Mouse (Mus musculus): Measurements from ENCODE around the gene Cdk20. TPM values are rescaled to one million over a fixed set of nuclear protein-coding genes. Genes with fewer than 3 reads are reported as not detected.

The Cdk20 gene
- polyA plus RNA-seq, 1 experiment from 2014 or later = 10.8 TPM

DNA sequence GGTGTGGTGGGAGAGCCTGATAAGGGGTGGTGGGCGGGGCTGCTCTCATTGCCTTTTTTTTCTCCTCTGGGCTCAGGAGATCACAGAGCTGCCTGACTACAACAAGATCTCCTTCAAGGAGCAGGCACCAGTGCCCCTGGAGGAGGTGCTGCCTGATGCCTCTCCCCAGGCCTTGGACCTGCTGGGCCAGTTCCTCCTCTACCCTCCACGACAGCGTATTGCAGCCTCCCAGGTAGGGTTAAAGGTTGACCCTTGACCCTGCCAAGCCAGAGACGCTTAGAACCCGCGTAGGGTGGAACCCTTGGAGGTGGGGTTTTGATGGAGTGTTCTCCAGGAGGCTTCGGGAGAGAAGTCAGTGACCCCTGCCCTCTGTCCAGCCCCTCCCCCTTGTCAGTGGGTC lies 5.7 kb downstream of the Cdk20 start:
- Histone ChIP-seq H3K9me3 (ENCODE audit: control insufficient read depth, low read length) (no peaks in the 10 kb centered on the region), H3K27ac (replicated peaks; ENCODE audit: low read depth, low read length) (no peak overlapping the region), H3K4me1 (ENCODE audit: control insufficient read depth, insufficient read depth, low read length) (0 out of 2 replicates have a peak, but pooled peaks cover 2% of the 10 kb centered on the region), H3K36me3 (ENCODE audit: control insufficient read depth, insufficient read depth, low read length) (no peaks in the 10 kb centered on the region; the same call in 1 of the 2 replicates), H3K4me3 (ENCODE audit: low read depth, low read length) (no peak overlapping the region), H3K4me2 (ENCODE audit: low read depth, severe bottlenecking) (no peak overlapping the region), H3K9ac (ENCODE audit: low read length) (no peak overlapping the region), H3K27me3 (ENCODE audit: control insufficient read depth, insufficient read depth, low read length) (no peaks in the 10 kb centered on the region)
- 69% methylated on average over 7 of the region's 7 CpGs for WGBS
- ATAC-seq (ENCODE audit: insufficient number of reproducible peaks, low FRiP score, low TSS enrichment, low read depth) (no peak), DNase-seq (ENCODE audit: low spot score) (no peak)

DNA sequence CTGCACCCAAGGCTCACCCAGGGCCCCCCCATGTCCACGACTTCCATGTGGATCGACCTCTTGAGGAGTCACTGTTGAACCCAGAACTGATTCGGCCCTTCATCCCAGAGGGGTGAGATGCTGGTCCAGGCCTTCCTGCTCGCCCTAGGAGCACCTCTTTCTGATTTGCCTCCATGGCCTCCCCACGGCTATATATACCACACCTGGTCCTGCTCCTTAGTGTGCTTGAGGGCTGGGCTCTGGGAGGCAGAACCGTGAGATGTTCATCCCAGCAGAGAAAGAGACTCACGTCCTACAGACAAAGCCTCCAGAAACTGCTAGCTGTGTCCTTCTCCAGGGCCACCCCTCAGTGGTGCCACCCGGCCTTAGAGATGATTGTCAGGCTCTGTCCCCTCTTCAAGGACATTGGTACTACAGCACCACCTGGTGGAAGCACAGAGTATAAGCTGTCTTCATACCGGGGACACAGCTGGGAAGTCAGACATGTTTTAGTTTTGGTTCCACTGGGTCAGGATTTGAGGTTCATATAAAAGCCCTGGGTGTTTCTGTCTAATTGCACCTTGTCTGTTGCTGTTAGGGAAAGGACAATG lies 6.8 kb downstream of the Cdk20 start:
- Histone ChIP-seq H3K4me1 (ENCODE audit: control insufficient read depth, insufficient read depth, low read length) (no peaks in the 10 kb centered on the region), H3K4me3 (ENCODE audit: low read depth, low read length) (no peak overlapping the region)
- 53% methylated on average over 9 of the region's 9 CpGs for WGBS

DNA sequence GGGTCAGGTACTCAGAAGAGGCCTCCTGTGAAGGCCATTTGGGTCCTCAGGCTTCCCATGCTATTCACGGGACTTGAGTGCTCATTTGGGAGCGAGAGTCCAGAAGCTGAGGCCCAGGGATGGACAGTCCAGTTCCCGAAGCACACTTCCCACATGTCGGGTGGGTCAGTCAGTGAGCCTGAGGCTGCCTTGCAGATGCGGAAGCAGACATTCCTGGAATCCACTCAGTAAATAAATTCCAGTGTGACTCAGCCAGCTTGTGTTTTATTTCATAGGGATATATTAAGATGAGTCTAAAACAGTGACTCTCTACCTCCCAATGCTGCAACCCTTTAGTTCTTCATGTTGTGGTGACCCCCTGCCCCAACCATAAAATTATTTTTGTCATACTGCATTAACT lies 7.4 kb downstream of the Cdk20 start:
- ATAC-seq (ENCODE audit: insufficient number of reproducible peaks, low FRiP score, low TSS enrichment, low read depth) (no peak), DNase-seq (ENCODE audit: low spot score) (no peak)
- Histone ChIP-seq H3K4me1 (ENCODE audit: control insufficient read depth, insufficient read depth, low read length) (no peaks in the 10 kb centered on the region), H3K9ac (ENCODE audit: low read length) (no peak overlapping the region), H3K27me3 (ENCODE audit: control insufficient read depth, insufficient read depth, low read length) (no peaks in the 10 kb centered on the region), H3K36me3 (ENCODE audit: control insufficient read depth, insufficient read depth, low read length) (no peaks in the 10 kb centered on the region; the same call in 1 of the 2 replicates), H3K9me3 (ENCODE audit: control insufficient read depth, low read length) (no peaks in the 10 kb centered on the region), H3K27ac (replicated peaks; ENCODE audit: low read depth, low read length) (no peak overlapping the region), H3K4me2 (ENCODE audit: low read depth, severe bottlenecking) (no peak overlapping the region), H3K4me3 (ENCODE audit: low read depth, low read length) (no peak overlapping the region)
- WGBS = 85% methylated on average over 5 of the region's 5 CpGs

More for the DNA sequence above, 6.8 kb downstream of the Cdk20 start:
- Histone ChIP-seq H3K9ac (ENCODE audit: low read length) (no peak overlapping the region), H3K27ac (replicated peaks; ENCODE audit: low read depth, low read length) (no peak overlapping the region), H3K27me3 (ENCODE audit: control insufficient read depth, insufficient read depth, low read length) (no peaks in the 10 kb centered on the region), H3K4me2 (ENCODE audit: low read depth, severe bottlenecking) (no peak overlapping the region), H3K9me3 (ENCODE audit: control insufficient read depth, low read length) (no peaks in the 10 kb centered on the region), H3K36me3 (ENCODE audit: control insufficient read depth, insufficient read depth, low read length) (no peaks in the 10 kb centered on the region; the same call in 1 of the 2 replicates)
- ATAC-seq (ENCODE audit: insufficient number of reproducible peaks, low FRiP score, low TSS enrichment, low read depth) (peak; percentile 12; the same call in 1 of the 2 replicates), DNase-seq (ENCODE audit: low spot score) (peak; percentile 73)

DNA sequence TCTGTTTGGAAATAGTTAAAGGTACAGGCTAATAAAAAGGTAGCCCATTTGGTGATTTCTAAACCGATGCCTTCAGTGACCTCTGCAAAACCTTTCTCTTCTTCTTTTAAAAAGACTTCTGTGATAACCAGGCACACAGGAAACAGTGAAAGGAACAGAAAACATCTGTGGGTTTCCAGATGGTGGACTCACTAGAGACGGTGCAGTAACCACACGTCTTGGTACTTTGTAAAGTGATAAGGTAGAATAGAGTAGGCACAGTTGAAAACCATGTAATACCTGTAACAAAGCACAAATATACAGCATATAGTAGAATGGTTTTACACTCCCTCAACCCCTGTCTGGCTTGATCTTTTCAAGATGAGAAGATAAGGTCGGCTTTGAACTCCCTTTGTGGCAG lies 8.5 kb downstream of the Cdk20 start:
- no peak for DNase-seq (ENCODE audit: low spot score)
- no peak for ATAC-seq (ENCODE audit: insufficient number of reproducible peaks, low FRiP score, low TSS enrichment, low read depth)

DNA sequence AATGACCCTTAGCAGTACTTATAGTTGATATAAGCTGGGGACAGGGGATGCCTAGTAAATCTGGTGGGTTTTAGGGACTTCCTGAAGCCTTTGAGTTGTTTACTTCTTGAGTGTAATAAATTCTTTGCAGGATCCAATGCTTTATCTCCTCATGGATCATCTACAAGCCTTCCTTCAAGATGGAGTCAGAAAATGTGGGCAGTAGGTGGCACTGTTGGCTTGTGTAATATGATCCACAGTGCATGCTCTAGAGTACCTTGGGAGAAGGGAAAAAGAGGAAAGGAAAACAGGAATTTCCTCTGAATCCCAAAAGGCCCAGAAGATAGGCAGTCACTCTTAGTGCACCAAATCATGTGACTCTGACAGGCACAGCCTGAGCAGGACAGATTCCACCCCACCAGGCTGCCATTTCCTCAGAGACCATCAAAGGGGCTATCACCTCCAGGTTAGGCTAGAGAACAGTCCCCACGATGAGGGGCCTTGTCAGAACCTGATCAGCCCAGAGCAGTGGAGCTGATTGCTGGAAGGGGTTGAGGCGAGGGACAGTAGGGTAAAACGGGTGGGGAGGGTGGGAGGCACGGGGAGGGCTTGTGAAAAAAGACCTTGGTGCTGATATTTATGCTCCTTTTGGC lies 11.3 kb downstream of the Cdk20 start:
- Histone ChIP-seq H3K9me3 (ENCODE audit: control insufficient read depth, low read length) (no peaks in the 10 kb centered on the region), H3K4me1 (ENCODE audit: control insufficient read depth, insufficient read depth, low read length) (no peaks in the 10 kb centered on the region), H3K4me2 (ENCODE audit: low read depth, severe bottlenecking) (no peak overlapping the region), H3K36me3 (ENCODE audit: control insufficient read depth, insufficient read depth, low read length) (no peaks in the 10 kb centered on the region; the same call in 1 of the 2 replicates), H3K9ac (ENCODE audit: low read length) (no peak overlapping the region), H3K27me3 (ENCODE audit: control insufficient read depth, insufficient read depth, low read length) (no peaks in the 10 kb centered on the region), H3K4me3 (ENCODE audit: low read depth, low read length) (no peak overlapping the region), H3K27ac (replicated peaks; ENCODE audit: low read depth, low read length) (no peak overlapping the region)
- peak; percentile 76 for DNase-seq (ENCODE audit: low spot score)
- peak; percentile 63; the same call in 1 of the 2 replicates for ATAC-seq (ENCODE audit: insufficient number of reproducible peaks, low FRiP score, low TSS enrichment, low read depth)
- 50% methylated on average over 4 of the region's 4 CpGs for WGBS

More for the DNA sequence above, 8.5 kb downstream of the Cdk20 start:
- Histone ChIP-seq H3K27ac (replicated peaks; ENCODE audit: low read depth, low read length) (no peak overlapping the region), H3K9ac (ENCODE audit: low read length) (no peak overlapping the region), H3K27me3 (ENCODE audit: control insufficient read depth, insufficient read depth, low read length) (no peaks in the 10 kb centered on the region), H3K36me3 (ENCODE audit: control insufficient read depth, insufficient read depth, low read length) (no peaks in the 10 kb centered on the region; the same call in 1 of the 2 replicates), H3K9me3 (ENCODE audit: control insufficient read depth, low read length) (no peaks in the 10 kb centered on the region), H3K4me3 (ENCODE audit: low read depth, low read length) (no peak overlapping the region), H3K4me1 (ENCODE audit: control insufficient read depth, insufficient read depth, low read length) (no peaks in the 10 kb centered on the region), H3K4me2 (ENCODE audit: low read depth, severe bottlenecking) (no peak overlapping the region)
- WGBS = 77% methylated on average over 4 of the region's 4 CpGs

DNA sequence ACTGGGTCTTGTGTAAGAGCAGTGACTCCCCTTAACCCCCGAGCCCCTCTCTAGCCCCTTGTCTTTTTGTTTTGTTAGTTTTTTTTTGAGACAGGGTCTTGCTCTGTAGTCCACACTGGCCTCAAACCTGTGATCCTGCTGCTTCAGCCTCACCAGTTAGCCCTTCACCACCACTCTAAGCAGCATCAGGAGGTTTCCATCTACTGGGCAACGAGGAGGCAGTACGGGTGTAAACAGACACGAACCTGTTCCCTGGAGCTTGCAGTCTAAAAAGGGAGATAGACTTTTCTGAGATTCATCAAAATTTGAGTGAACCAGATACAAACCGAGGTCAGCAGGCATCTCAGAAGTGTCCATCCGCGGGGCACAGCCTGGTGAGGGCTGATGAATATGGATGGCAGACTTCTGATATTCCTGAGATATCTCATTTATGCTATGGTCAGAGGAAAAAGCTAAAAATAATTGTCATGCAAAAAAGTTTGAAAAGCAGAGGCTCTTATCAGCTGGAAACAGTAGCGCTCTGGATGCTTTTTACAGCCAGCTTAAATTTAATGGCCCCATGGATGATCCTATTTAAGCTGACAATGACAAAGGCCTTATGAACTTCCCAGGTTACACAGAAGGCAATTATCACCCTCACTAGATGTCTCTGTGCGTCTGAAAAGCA lies 13.3 kb downstream of the Cdk20 start:
- no peak for ATAC-seq (ENCODE audit: insufficient number of reproducible peaks, low FRiP score, low TSS enrichment, low read depth)
- Histone ChIP-seq H3K9me3 (ENCODE audit: control insufficient read depth, low read length) (no peaks in the 10 kb centered on the region), H3K4me2 (ENCODE audit: low read depth, severe bottlenecking) (no peak overlapping the region), H3K4me3 (ENCODE audit: low read depth, low read length) (no peak overlapping the region), H3K4me1 (ENCODE audit: control insufficient read depth, insufficient read depth, low read length) (no peaks in the 10 kb centered on the region), H3K27ac (replicated peaks; ENCODE audit: low read depth, low read length) (no peak overlapping the region), H3K36me3 (ENCODE audit: control insufficient read depth, insufficient read depth, low read length) (no peaks in the 10 kb centered on the region), H3K27me3 (ENCODE audit: control insufficient read depth, insufficient read depth, low read length) (no peaks in the 10 kb centered on the region), H3K9ac (ENCODE audit: low read length) (no peak overlapping the region)
- no peak for DNase-seq (ENCODE audit: low spot score)
- 71% methylated on average over 9 of the region's 9 CpGs for WGBS

DNA sequence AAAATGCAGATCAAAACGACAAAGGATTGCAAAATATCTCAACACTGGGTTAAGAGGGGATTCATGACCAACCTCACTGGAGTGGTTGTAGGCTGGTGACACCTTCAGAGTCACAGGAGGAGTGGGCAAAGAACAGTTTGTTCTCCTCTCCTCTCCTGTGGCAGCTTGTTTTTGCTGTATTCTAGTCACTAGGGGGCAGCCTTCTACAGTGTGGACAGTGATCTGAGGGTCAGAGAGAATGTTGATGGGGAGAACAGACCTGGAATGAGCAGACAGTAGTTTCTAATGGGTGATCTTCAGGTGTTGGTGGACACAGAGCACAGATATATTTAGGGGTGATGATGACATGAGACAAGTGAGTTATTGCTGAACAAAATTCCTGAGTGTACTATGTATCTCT lies 15.8 kb downstream of the Cdk20 start:
- Histone ChIP-seq H3K9ac (ENCODE audit: low read length) (no peak overlapping the region), H3K4me2 (ENCODE audit: low read depth, severe bottlenecking) (no peak overlapping the region), H3K27ac (replicated peaks; ENCODE audit: low read depth, low read length) (no peak overlapping the region), H3K27me3 (ENCODE audit: control insufficient read depth, insufficient read depth, low read length) (no peaks in the 10 kb centered on the region), H3K4me1 (ENCODE audit: control insufficient read depth, insufficient read depth, low read length) (no peaks in the 10 kb centered on the region), H3K4me3 (ENCODE audit: low read depth, low read length) (no peak overlapping the region), H3K9me3 (ENCODE audit: control insufficient read depth, low read length) (no peaks in the 10 kb centered on the region), H3K36me3 (ENCODE audit: control insufficient read depth, insufficient read depth, low read length) (no peaks in the 10 kb centered on the region)
- ATAC-seq (ENCODE audit: insufficient number of reproducible peaks, low FRiP score, low TSS enrichment, low read depth) = 0 out of 2 replicates have a peak, but pooled peaks have one; percentile 35
- peak; percentile 48 for DNase-seq (ENCODE audit: low spot score)
- WGBS = 0% methylated on average over 1 of the region's 1 CpGs

DNA sequence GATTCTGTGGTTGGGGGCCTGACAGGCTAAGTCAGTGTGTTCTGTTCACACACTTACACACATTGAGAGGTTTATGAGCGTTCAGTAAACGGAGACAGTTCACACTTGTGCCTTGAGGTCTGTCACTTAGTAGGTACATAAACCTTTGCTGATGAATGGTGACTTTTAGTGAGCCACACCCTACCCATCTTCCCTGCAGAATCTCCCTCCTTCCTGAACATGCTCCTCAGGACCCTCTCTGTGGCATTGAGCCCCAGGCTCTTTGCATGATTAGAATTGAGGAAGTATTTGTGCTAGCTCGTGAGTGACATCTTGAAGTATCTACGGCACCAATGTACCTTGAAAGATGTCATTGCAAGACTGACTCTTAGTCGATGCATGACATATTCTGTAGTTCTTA lies 16.6 kb downstream of the Cdk20 start:
- no peaks in the 10 kb centered on the region for H3K36me3 ChIP-seq (ENCODE audit: control insufficient read depth, insufficient read depth, low read length)
- WGBS = 89% methylated on average over 5 of the region's 5 CpGs
- no peaks in the 10 kb centered on the region for H3K9me3 ChIP-seq (ENCODE audit: control insufficient read depth, low read length)
- no peak for DNase-seq (ENCODE audit: low spot score)
- ATAC-seq (ENCODE audit: insufficient number of reproducible peaks, low FRiP score, low TSS enrichment, low read depth) = no peak
- H3K4me2 ChIP-seq (ENCODE audit: low read depth, severe bottlenecking) = no peak overlapping the region
- no peaks in the 10 kb centered on the region for H3K27me3 ChIP-seq (ENCODE audit: control insufficient read depth, insufficient read depth, low read length)
- H3K9ac ChIP-seq (ENCODE audit: low read length) = no peak overlapping the region
- H3K27ac ChIP-seq (replicated peaks; ENCODE audit: low read depth, low read length) = no peak overlapping the region
- H3K4me1 ChIP-seq (ENCODE audit: control insufficient read depth, insufficient read depth, low read length) = no peaks in the 10 kb centered on the region
- H3K4me3 ChIP-seq (ENCODE audit: low read depth, low read length) = no peak overlapping the region
